Mouse (Mus musculus): ENCODE measurements at regions not wholly inside any gene's neighbourhood (a gene's known extent, or its start where the extent isn't known, plus 50 kb on each side); places are given as distances from the start of the nearest gene placed in this dataset.

GRCm38 (mm10) chr5:80484676-80485075 is 535.3 kb upstream of the Adgrl3 start:
- DNase-seq, result peak; percentile 37

DNA sequence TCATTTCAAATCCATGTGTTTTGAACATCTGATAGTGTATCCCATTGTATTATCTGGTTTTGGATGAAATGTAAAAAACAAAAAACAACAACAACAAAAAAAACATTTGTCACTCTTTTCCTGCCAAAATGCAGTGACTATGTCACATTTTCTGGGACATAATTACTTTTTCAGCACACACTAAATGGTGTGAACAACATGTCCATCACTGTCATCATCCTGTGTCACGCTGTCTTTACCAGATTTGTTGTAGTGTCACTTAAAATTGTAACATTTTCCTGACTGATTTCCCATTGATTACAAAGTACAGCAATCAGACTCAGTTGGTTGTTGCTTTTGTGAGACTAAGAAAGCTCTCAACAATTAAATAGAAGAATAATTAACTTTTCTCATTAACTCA is 531.6 kb upstream of the Adgrl3 start:
- DNase-seq, result no peak

GRCm38 (mm10) chr5:80508672-80509071 is 511.3 kb upstream of the Adgrl3 start:
- peak; percentile 77 for DNase-seq

- DNase-seq, result no peak
These were observed 479.9 kb upstream of the Adgrl3 start for GRCm38 (mm10) chr5:80539997-80540396.

GRCm38 (mm10) chr5:80551673-80552072 is 468.3 kb upstream of the Adgrl3 start:
- DNase-seq, result no peak

- DNase-seq, result no peak
These were observed 441.2 kb upstream of the Adgrl3 start for GRCm38 (mm10) chr5:80578741-80579140.

- DNase-seq, result no peak
These were observed 408.4 kb upstream of the Adgrl3 start for GRCm38 (mm10) chr5:80611571-80611970.

GRCm38 (mm10) chr5:80627225-80627624 is 392.7 kb upstream of the Adgrl3 start:
- no peak for DNase-seq

DNA sequence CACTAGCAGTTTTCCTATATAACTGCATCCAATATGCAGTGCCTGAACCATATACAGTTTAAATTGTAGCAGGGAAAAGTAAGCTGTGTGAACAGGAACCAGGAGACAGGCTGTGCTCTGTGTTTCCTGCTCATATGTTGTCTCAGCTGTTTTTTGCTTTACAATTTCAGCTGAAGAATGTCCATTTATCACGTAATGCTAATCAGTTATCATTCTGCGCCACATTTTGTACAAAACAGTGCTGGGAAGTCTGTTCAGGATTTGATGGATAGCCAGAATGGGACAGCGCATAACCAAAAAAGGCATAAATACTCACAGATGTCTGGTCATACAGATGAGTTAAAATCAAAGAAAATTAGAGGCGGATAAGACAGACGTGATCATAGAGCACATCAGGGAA is 360.9 kb upstream of the Adgrl3 start:
- no peak for DNase-seq

DNA sequence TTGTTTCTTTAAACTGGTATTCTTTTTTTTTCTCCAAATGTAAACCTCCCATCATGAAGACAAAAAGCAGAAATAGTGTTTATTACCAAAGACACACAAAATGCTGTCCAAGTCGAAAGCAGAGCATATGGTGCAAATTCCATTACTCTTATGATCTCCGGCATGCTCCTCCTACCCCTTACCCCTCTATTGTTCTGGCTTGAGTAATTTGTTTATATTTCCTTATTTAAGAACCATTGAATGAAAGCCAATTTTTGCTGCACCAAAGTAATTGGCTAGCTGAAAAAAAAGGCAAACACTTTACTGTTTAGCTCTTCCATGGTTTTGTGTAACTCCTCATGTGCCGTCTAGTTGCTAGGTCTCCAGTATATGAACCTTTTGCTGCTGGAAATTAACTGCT is 360.4 kb upstream of the Adgrl3 start:
- DNase-seq, result no peak

- DNase-seq, result no peak
These were observed 349.5 kb upstream of the Adgrl3 start for GRCm38 (mm10) chr5:80670258-80670947.

DNA sequence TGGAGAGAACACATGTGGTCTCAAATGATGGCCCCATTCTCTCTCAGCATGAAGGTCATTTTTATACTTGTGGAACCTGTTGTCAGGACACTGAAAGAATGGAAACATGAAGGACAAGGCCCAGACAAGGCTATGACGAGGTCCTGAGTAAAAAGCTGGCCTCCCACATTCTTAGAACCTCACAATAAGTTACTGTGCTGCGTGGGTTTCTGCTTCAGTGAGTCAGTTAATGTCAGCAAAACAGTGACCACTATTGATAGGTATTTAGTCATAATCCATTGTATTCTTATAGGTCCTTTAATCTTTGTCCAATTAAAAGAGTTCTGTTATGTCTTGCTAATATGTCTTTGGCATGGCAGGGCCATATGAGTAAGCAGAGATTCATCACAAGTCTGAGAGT is 336.5 kb upstream of the Adgrl3 start:
- DNase-seq, result peak; percentile 26

GRCm38 (mm10) chr5:80700848-80701247 is 319.1 kb upstream of the Adgrl3 start:
- no peak for DNase-seq

GRCm38 (mm10) chr5:80704732-80705131 is 315.2 kb upstream of the Adgrl3 start:
- DNase-seq, result no peak

DNA sequence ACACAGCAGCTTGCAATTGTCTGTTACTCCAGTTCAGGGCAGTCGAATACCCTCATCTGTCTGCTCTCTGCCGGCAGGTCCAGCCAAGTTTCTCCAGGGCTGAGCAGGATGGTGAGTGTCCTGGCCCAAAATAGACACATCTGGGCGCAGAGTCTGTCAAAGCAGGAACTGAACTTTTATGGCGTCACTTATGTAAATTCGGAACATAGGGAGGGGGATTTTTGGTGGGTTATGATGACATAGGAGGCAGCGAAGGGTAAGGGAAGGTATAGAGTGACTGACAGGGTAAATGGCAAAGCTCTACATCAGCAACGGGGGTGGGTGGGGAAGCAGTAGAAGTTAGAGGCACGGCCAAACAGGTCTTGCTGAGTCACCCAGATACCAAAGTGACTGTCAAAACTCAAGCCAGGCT is 313.3 kb upstream of the Adgrl3 start:
- DNase-seq, result no peak
